Mouse (Mus musculus): ENCODE measurements at regions not wholly inside any gene's neighbourhood (a gene's known extent, or its start where the extent isn't known, plus 50 kb on each side); places are given as distances from the start of the nearest gene placed in this dataset.
A peak's percentile ranks its signal among the peaks of the same experiment; 100 is the strongest.

DNA sequence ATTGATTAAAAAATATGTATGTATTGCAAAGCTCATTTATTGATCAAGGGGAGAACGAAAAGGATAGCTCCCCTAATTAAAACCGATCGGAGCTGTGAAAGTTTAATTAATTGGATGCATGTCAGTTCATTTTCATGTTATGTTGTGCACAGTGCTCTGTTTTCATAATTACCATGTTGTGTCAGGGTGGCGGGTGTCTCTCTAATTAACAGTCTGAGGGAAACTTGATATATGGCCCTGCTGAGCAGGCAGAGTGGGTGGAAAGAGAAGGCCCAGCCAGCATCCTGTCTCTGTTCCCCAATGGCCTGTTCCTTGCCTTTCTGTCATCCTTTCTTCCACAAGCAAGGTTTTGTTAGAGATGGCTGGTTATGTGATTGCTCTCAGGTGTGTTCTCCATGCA lies 245.3 kb upstream of the Cxcr4 start:
- Histone ChIP-seq H3K4me3 (replicated peaks in 1 of 3; ENCODE audit: low read depth in 2 of 3, low read length in 2 of 3, poor library complexity in 1 of 3) (no peak overlapping the region), H3K9me3 (replicated peaks; ENCODE audit: low read length) (no peaks in the 10 kb centered on the region), H3K36me3 (replicated peaks in 1 of 2; ENCODE audit: control insufficient read depth in 1 of 2, insufficient read depth in 1 of 2, low read length in 1 of 2) (no peaks in the 10 kb centered on the region), H3K27me3 (replicated peaks) (no peaks in the 10 kb centered on the region), H3K79me2 (replicated peaks; ENCODE audit: control insufficient read depth, extremely low read depth, insufficient read depth, poor library complexity, severe bottlenecking) (no peaks in the 10 kb centered on the region), H3K27ac (ENCODE audit: insufficient read depth, low read depth) (no peak overlapping the region), H3K9ac (ENCODE audit: insufficient read depth, low read depth) (no peak overlapping the region), H3K4me2 (ENCODE audit: insufficient read depth, low read depth, poor library complexity, severe bottlenecking) (no peak overlapping the region), H3K4me1 (ENCODE audit: control insufficient read depth in 1 of 2, insufficient read depth in 2 of 2) (peaks cover 12 to 26% of the 10 kb centered on the region in 2 experiments)
- dilution Hi-C loops (cut with MboI; ENCODE audit: extremely low pct_ligation_motif_present, extremely low pct_unique_long_range_greater_than_20kb, low sequenced_read_pairs): no loop called here
- TF ChIP-seq ZC3H11A (IDR thresholded peaks at IDR 0.05; ENCODE audit: low read depth, low read length) (no peak), RAD21 (IDR thresholded peaks at IDR 0.05; ENCODE audit: low read depth, low read length) (no peak), IRF4 (IDR thresholded peaks at IDR 0.05; ENCODE audit: low read depth, low read length) (no peak), PAX5 (IDR thresholded peaks at IDR 0.05; ENCODE audit: low read length) (no peak), GABPA (IDR thresholded peaks at IDR 0.05; ENCODE audit: insufficient replicate concordance, low read depth, low read length) (no peak), CHD1 (IDR thresholded peaks at IDR 0.05; ENCODE audit: low read depth, low read length) (no peak), USF2 (conservative IDR thresholded peaks at IDR 0.05; ENCODE audit: low read depth, low read length) (no peak), NRF1 (IDR thresholded peaks at IDR 0.05; ENCODE audit: low read depth, low read length) (no peak), SMC3 (IDR thresholded peaks at IDR 0.05; ENCODE audit: low read depth, low read length) (no peak), MAFK (IDR thresholded peaks at IDR 0.05; ENCODE audit: insufficient replicate concordance, low read length) (no peak), POLR2AphosphoS2 (IDR thresholded peaks at IDR 0.05; ENCODE audit: low read depth, low read length) (no peak)
- in situ Hi-C loops (cut with MboI; ENCODE audit: low pct_ligation_motif_present, low pct_unique_long_range_greater_than_20kb, low sequenced_read_pairs): no loop called here
- no peak for DNase-seq (ENCODE audit: extremely low read depth)

DNA sequence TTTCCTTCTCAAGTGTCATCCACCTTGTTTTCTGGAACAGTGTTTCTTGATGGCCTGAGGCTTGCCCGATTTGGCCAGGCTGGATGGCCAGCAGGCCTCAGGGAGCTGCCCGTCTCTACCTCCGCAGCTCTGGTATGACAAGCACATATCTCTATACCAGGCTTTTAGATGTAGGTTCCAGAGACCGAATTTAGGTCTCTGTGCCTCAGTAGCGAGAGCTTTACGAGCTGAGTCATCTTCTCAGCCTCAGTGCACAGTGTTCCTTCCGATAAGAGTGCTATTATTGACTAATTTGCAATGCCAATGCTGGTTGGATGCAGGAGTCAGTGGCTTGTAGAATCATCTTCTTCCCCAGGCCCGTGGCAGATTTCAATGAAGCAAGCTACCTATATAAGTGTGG lies 243.4 kb upstream of the Cxcr4 start:
- H3K4me1 ChIP-seq (ENCODE audit: control insufficient read depth in 1 of 2, insufficient read depth in 2 of 2): peaks cover 15 to 36% of the 10 kb centered on the region in 2 experiments
- no peak overlapping the region for H3K27ac ChIP-seq (ENCODE audit: insufficient read depth, low read depth)
- no peak overlapping the region for H3K4me3 ChIP-seq (replicated peaks in 1 of 3; ENCODE audit: low read depth in 2 of 3, low read length in 2 of 3, poor library complexity in 1 of 3)
- no peaks in the 10 kb centered on the region for H3K9me3 ChIP-seq (replicated peaks; ENCODE audit: low read length)
- no peak overlapping the region; the same call in 1 of the 2 replicates for H3K4me2 ChIP-seq (ENCODE audit: insufficient read depth, low read depth, poor library complexity, severe bottlenecking)
- DNase-seq (ENCODE audit: extremely low read depth): no peak
- H3K9ac ChIP-seq (ENCODE audit: insufficient read depth, low read depth): no peak overlapping the region
- H3K79me2 ChIP-seq (replicated peaks; ENCODE audit: control insufficient read depth, extremely low read depth, insufficient read depth, poor library complexity, severe bottlenecking): no peaks in the 10 kb centered on the region
- H3K27me3 ChIP-seq (replicated peaks): no peaks in the 10 kb centered on the region
- H3K36me3 ChIP-seq (replicated peaks in 1 of 2; ENCODE audit: control insufficient read depth in 1 of 2, insufficient read depth in 1 of 2, low read length in 1 of 2): no peaks in the 10 kb centered on the region
- dilution Hi-C loops (cut with MboI; ENCODE audit: extremely low pct_ligation_motif_present, extremely low pct_unique_long_range_greater_than_20kb, low sequenced_read_pairs): no loop called here
- in situ Hi-C loops (cut with MboI; ENCODE audit: low pct_ligation_motif_present, low pct_unique_long_range_greater_than_20kb, low sequenced_read_pairs): no loop called here
- TF ChIP-seq SIN3A (IDR thresholded peaks at IDR 0.05; ENCODE audit: low read length): 0 out of 2 replicates have a peak, but pooled peaks have one; percentile 6
- TF ChIP-seq CHD1 (IDR thresholded peaks at IDR 0.05; ENCODE audit: low read depth, low read length): no peak

DNA sequence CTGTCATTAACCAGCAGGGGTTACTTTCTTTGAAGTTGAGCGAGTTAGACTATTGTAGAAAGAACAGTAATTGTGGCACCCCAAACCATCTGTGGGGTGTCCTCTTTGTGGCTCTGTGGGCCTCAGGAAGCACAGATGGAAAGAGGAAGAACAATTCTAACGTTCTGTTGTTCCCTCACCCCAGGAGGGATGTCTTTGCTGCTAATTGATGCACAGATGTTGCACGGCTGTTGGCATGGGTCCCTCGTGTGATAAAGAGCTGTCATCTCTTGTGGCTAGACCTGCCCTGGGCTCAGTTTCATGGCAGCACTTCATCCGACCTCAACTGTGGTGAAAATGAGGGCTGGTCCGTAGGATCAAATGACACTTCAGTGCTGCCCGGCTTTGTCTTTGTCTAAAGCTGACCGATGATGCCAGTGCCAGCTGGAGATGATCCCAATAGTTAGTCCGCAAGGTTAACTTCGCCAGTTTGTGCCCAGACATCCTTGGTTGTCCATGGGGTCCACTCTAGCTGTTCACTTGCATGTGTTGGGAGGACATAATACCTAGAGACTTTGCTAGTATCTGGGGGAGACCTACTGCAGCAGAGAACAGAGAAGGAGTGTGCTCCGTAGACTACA lies 241.1 kb upstream of the Cxcr4 start:
- in situ Hi-C loops (cut with MboI; ENCODE audit: low pct_ligation_motif_present, low pct_unique_long_range_greater_than_20kb, low sequenced_read_pairs) (no loop called here), dilution Hi-C loops (cut with MboI; ENCODE audit: extremely low pct_ligation_motif_present, extremely low pct_unique_long_range_greater_than_20kb, low sequenced_read_pairs) (no loop called here)
- Histone ChIP-seq H3K4me2 (ENCODE audit: insufficient read depth, low read depth, poor library complexity, severe bottlenecking) (peak overlapping the region; percentile 70; the same call in 1 of the 2 replicates), H3K9ac (ENCODE audit: insufficient read depth, low read depth) (no peak overlapping the region), H3K9me3 (replicated peaks; ENCODE audit: low read length) (no peaks in the 10 kb centered on the region), H3K4me3 (replicated peaks in 1 of 3; ENCODE audit: low read depth in 2 of 3, low read length in 2 of 3, poor library complexity in 1 of 3) (no peak overlapping the region), H3K27ac (ENCODE audit: insufficient read depth, low read depth) (no peak overlapping the region), H3K4me1 (ENCODE audit: control insufficient read depth in 1 of 2, insufficient read depth in 2 of 2) (peaks cover 15 to 40% of the 10 kb centered on the region in 2 experiments), H3K79me2 (replicated peaks; ENCODE audit: control insufficient read depth, extremely low read depth, insufficient read depth, poor library complexity, severe bottlenecking) (no peaks in the 10 kb centered on the region), H3K27me3 (replicated peaks) (no peaks in the 10 kb centered on the region), H3K36me3 (replicated peaks in 1 of 2; ENCODE audit: control insufficient read depth in 1 of 2, insufficient read depth in 1 of 2, low read length in 1 of 2) (no peaks in the 10 kb centered on the region)
- DNase-seq (ENCODE audit: extremely low read depth): peak; percentile 40
- TF ChIP-seq NRF1 (IDR thresholded peaks at IDR 0.05; ENCODE audit: low read depth, low read length): no peak
- no peak for TF ChIP-seq PAX5 (IDR thresholded peaks at IDR 0.05; ENCODE audit: low read length)
- no peak for TF ChIP-seq POLR2AphosphoS2 (IDR thresholded peaks at IDR 0.05; ENCODE audit: low read depth, low read length)
- no peak for TF ChIP-seq MAFK (IDR thresholded peaks at IDR 0.05; ENCODE audit: insufficient replicate concordance, low read length)
- no peak for TF ChIP-seq GABPA (IDR thresholded peaks at IDR 0.05; ENCODE audit: insufficient replicate concordance, low read depth, low read length)
- TF ChIP-seq RCOR1 (conservative IDR thresholded peaks at IDR 0.05; ENCODE audit: low read depth, low read length): no peak
- TF ChIP-seq CHD2 (IDR thresholded peaks at IDR 0.05; ENCODE audit: low read length): no peak
- no peak for TF ChIP-seq JUND (conservative IDR thresholded peaks at IDR 0.05; ENCODE audit: low read depth, low read length)
- TF ChIP-seq CHD1 (IDR thresholded peaks at IDR 0.05; ENCODE audit: low read depth, low read length): no peak
- TF ChIP-seq POLR2A (IDR thresholded peaks at IDR 0.05; ENCODE audit: low read depth, low read length): no peak
- no peak for TF ChIP-seq ETS1 (conservative IDR thresholded peaks at IDR 0.05; ENCODE audit: low read depth, low read length)
- no peak for TF ChIP-seq MYC (IDR thresholded peaks at IDR 0.05; ENCODE audit: low read depth, low read length)
- TF ChIP-seq E2F4 (IDR thresholded peaks at IDR 0.05; ENCODE audit: insufficient replicate concordance, low read depth, low read length): no peak
- no peak for TF ChIP-seq CTCF (conservative IDR thresholded peaks at IDR 0.05 in 1 of 2, IDR thresholded peaks at IDR 0.05 in 1 of 2; ENCODE audit: low read depth in 2 of 2, low read length in 2 of 2)

Measured in CH12.LX (cell line).